Mouse (Mus musculus): ENCODE measurements around the gene Ddx28.

Gene Ddx28

DNA sequence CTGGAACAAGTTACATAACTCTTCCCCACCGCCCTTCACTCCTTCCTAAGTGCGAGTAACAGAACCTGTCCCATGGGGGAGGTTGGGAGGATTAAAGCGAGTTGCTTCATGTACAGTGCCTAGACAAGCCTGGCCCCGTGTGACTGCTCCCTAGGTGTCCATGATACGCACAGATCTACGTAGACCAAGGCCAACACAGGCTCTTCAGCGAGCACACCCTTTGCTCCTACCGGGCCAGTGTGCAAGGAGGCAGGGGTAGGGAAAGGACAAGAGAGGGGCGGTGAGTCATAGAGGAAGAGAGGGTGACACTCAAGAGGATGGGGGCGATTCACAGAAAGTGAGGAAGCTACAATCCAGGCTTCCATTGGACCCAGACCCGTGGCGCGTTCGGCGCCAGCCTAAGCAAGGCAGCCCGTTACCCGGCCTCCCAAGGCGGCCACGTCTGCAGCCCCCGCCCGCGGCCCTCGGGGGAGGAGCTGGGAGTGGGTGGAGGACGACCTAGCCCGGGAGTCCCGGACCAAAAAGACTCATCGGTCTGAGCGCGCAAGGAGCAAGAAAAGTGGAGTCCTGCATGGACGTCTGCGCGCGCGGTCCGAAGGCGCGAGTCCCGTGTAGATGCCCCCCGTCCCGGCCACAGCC lies 46.3 kb downstream of the Ddx28 start:
- DNase-seq: no peak

DNA sequence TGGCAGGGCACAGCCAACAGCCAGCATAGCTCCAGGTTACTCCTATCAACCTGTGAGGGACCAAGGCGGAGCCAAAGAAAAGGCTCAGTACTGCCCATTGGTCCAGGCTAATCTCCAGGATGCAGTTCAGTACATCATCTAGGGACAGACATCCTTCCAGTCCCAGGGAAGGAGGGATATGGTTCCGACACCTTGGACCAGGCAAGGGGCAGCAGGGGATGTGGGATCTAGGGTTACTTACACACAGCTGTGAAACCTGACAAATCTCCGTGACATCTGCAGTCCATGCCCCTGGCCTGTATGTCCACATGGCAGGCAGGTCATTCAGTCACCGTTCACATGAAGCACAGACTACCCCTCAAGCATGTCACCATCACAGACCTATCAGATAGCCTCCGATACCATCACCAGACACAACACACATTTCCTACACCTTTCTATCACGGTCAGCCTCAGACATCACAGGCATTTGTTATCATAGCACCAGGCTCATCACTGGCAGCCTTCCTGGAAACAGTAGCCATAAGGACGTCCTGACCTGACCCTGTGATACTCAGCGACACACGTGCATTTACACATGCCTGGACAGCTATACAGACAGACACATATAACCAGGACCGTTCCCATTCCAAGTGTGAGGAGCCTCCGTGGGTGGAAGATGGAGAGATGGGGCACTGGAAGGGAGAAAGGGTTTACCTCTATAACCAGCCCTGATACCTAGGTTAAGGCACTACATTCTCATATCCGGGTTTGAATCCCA lies 47.0 kb downstream of the Ddx28 start:
- no peak for DNase-seq

DNA sequence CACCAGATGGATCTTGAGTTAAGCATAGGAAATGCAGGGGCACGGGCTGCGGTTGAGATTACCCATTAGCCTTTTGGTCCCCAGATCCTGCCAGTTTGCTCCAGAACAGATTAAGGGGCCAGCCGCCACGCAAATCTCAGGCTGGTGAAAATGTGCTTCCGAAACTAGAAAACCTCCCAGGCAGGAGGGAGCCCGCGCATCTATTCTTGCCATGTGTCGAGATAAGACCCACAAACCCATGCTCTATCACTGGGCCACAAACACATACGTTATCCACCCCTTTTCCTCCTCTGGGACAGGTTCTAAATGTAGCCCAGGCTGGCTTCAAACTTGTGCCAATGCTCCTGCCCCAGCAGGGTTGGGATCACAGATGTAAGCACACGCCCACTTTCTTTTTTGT lies 50.1 kb downstream of the Ddx28 start:
- no peak for DNase-seq

DNA sequence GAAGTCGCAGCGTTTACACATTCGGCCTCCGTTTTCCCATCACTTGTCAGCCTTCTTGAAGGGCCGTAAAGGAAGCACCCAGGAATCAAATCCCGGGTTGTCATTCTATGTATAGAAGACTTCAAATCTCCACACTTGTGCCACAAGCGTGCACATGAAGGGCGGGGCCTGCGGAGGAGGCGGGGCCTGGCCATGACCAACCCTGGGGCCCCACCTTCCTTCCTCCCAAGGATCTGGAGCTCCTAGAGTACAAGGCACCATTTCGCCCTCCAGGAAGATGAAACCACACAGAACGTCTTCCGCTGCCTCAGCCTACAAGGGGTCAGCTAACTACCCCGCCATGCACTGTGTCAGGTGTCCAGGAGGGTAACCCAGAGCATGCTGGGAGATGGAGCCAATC lies 50.6 kb downstream of the Ddx28 start:
- no peak for DNase-seq

Data from cerebellum, postnatal 14 days (tissue).